Mouse (Mus musculus) neural tube, embryonic 14.5 days (tissue): Measurements from ENCODE around the gene Sos2. TPM values are rescaled to one million over a fixed set of nuclear protein-coding genes. Genes with fewer than 3 reads are reported as not detected.
A peak's percentile ranks its signal among the peaks of the same experiment; 100 is the strongest.
"Not testable (repeated sequence)": the region's sequence is repeated elsewhere in the genome, so short reads cannot be mapped to it uniquely, and the experiment has no call there.

Source experiments
- ATAC-seq: fragments of 200-750 bp; cut with Nextera tagmentation; 2 replicates; pipeline ENCODE4 v1.8.0; 2017; ENCODE audit warnings: low read depth, mild to moderate bottlenecking, moderate TSS enrichment, moderate library complexity
- H3K27ac ChIP-seq: fragments of 300-500 bp; sonication (generic); 2 replicates; pipeline ENCODE4 v1.5.1; 2014; ENCODE audit warnings: low read depth, mild to moderate bottlenecking, control low read depth, low read length, moderate library complexity, mixed read lengths
- H3K27me3 ChIP-seq: fragments of 300-500 bp; sonication (generic); 2 replicates; pipeline ENCODE4 v1.6.1; 2014; ENCODE audit warnings: low read length; ENCODE audit not compliant: control insufficient read depth, insufficient read depth
- H3K36me3 ChIP-seq: fragments of 300-500 bp; sonication (generic); 2 replicates; pipeline ENCODE4 v1.6.1; 2014; ENCODE audit warnings: low read length, mixed read lengths; ENCODE audit not compliant: control insufficient read depth, insufficient read depth
- H3K4me1 ChIP-seq: fragments of 300-500 bp; sonication (generic); 2 replicates; pipeline ENCODE4 v1.6.1; 2014; ENCODE audit warnings: low read length; ENCODE audit not compliant: control insufficient read depth, insufficient read depth
- H3K4me2 ChIP-seq: fragments of 300-500 bp; sonication (generic); 2 replicates; pipeline ENCODE4 v1.6.1; 2014; ENCODE audit warnings: mild to moderate bottlenecking, low read depth, low read length, control low read depth
- H3K4me3 ChIP-seq: fragments of 300-500 bp; sonication (generic); 2 replicates; pipeline ENCODE4 v1.5.1; 2014; ENCODE audit warnings: low read depth, low read length, control low read depth, mixed read lengths
- H3K9ac ChIP-seq: fragments of 300-500 bp; sonication (generic); replicated peaks from 2 replicates; pipeline ENCODE4 v1.6.1; 2014; ENCODE audit warnings: low read depth, mild to moderate bottlenecking, control low read depth, low read length, mixed read lengths
- H3K9me3 ChIP-seq: fragments of 300-500 bp; sonication (generic); 2 replicates; pipeline ENCODE4 v1.6.1; 2016; ENCODE audit warnings: low read length; ENCODE audit not compliant: control insufficient read depth
- WGBS: fragments of 180-500 bp; shearing (Covaris S2); extraction: QIAGEN DNeasy Blood & Tissue Kit; methylation state at CpG from one replicate; pipeline ENCODE4 v1.1.7; 2014; 5-methylcytosine and 5-hydroxymethylcytosine counted together
- polyA plus RNA-seq: library from polyadenylated mRNA; unstranded; fragments of >200 nt; fragmentation: Nextera tagmentation; extraction: Ambion mirVana; gene quantifications from 2 replicates; pipeline ENCODE4 v1.2.1, GENCODE M21; 2014

Sos2 gene
- polyA plus RNA-seq, 1 experiment from 2014 or later, result 18.1 TPM

DNA sequence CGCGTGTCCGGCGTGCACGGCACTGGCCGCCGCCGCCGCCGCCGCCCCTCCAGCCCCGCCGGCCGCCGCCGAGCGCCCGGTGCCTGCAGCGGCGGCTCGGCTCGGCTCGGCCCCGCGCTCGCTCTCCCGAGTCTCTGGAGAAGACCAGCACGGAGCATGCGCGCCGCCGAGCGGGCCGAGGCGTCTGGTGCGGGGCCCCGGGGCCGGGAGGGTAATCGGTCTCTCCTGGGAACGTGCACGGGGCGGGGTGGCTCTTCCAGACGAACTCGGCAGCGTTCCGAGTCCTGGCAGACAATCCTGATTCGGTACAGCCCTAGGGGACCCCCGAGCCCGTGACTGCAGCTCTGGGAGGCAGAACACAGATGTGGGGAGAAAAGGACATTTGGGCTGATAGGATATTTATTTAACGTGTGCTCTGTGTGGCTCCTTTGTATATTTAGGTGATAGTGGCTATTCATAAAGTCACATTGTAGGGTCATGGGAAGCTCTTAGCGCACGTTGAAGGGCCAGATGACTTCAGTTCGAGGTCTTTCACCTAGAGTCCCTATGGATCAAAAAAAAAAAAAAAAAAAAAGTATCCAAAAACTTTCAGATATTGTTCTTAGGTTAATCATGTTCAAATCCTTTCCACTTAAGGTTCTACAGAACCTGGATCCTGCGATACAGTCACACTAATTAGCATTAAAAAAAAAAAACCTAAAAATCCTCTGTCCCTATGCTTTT lies 574 bp upstream of the Sos2 start:
- Histone ChIP-seq H3K4me3 (peak overlapping the region; percentile 97), H3K9ac (peak overlapping the region; percentile 95), H3K27ac (peak overlapping the region; percentile 98), H3K27me3 (no peaks in the 10 kb centered on the region), H3K4me1 (peaks cover 10% of the 10 kb centered on the region), H3K36me3 (no peaks in the 10 kb centered on the region), H3K4me2 (peak overlapping the region; percentile 51), H3K9me3 (no peaks in the 10 kb centered on the region)
- WGBS, result under 1% methylated on average over 43 of the region's 54 CpGs
- ATAC-seq, result peak; percentile 92

- Histone ChIP-seq H3K4me3 (peak overlapping the region; percentile 97), H3K9ac (peak overlapping the region; percentile 95), H3K4me2 (peak overlapping the region; percentile 51), H3K36me3 (no peaks in the 10 kb centered on the region), H3K4me1 (peaks cover 10% of the 10 kb centered on the region), H3K9me3 (no peaks in the 10 kb centered on the region), H3K27ac (peak overlapping the region; percentile 98), H3K27me3 (no peaks in the 10 kb centered on the region)
- no peak; the same call in 1 of the 2 replicates for ATAC-seq
- WGBS, result under 1% methylated on average over 56 of the region's 56 CpGs
Measured at GRCm38 (mm10) chr12:69680635-69681565, 752 bp downstream of the Sos2 start.

GRCm38 (mm10) chr12:69676157-69676556 lies 5.5 kb downstream of the Sos2 start:
- Histone ChIP-seq H3K36me3 (no peaks in the 10 kb centered on the region), H3K4me1 (peaks cover 14% of the 10 kb centered on the region), H3K9me3 (no peaks in the 10 kb centered on the region), H3K9ac (no peak overlapping the region), H3K4me2 (no peak overlapping the region), H3K27ac (no peak overlapping the region), H3K4me3 (no peak overlapping the region), H3K27me3 (no peaks in the 10 kb centered on the region)
- no peak for ATAC-seq
- 98% methylated on average over 4 of the region's 4 CpGs for whole genome bisulfite sequencing

- Histone ChIP-seq H3K27me3 (no peaks in the 10 kb centered on the region), H3K4me3 (no peak overlapping the region), H3K4me1 (peaks cover 7% of the 10 kb centered on the region), H3K4me2 (no peak overlapping the region), H3K36me3 (no peaks in the 10 kb centered on the region), H3K9ac (no peak overlapping the region), H3K9me3 (no peaks in the 10 kb centered on the region), H3K27ac (no peak overlapping the region)
- no peak for ATAC-seq
- 83% methylated on average over 10 of the region's 10 CpGs for WGBS
Measured at GRCm38 (mm10) chr12:69674576-69675537, 6.8 kb downstream of the Sos2 start.

DNA sequence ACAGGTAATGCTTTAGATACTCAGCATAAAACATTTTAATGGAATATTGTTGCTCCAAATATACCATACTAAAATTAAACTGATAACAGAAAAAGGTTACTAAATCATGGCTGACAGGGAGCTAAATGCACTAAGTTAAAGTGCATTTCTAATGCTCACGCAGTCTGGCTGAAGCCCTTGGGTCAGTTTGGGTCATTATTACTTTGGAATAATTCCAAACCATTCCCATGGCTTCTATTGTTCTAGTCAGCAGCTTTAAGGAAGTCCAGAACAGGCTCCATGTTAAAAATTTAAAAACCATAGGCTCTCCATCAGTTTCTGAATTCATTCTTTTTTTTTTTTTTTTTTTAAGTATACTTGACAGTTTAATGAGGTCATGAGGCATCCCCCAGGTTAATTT lies 7.5 kb downstream of the Sos2 start:
- H3K4me3 ChIP-seq, result no peak overlapping the region
- no peak overlapping the region for H3K27ac ChIP-seq
- peaks cover 4% of the 10 kb centered on the region; the same call in 1 of the 2 replicates for H3K4me1 ChIP-seq
- ATAC-seq, result no peak
- 37% methylated on average over 1 of the region's 1 CpGs for WGBS
- no peak overlapping the region for H3K9ac ChIP-seq
- no peaks in the 10 kb centered on the region for H3K36me3 ChIP-seq
- H3K9me3 ChIP-seq, result no peaks in the 10 kb centered on the region
- H3K4me2 ChIP-seq, result no peak overlapping the region
- H3K27me3 ChIP-seq, result no peaks in the 10 kb centered on the region

DNA sequence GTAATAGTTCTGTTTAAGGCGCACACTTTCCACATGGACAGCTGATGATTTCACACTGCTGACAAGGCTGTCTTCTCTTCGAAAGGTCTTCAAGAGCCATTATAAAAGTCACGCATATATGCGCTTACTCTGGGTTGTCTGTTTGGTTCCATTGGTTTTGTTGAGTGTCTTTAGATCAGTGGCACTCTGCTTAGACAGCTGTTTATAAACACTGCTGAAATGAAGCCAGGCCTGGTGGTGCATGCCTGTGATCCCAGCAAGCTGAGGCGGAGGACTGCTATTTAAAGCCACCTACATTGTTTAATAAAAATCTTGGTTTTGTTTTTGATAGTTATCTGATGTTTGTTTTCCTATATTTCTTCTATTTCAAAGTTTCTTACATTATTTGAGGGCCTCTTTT lies 14.9 kb downstream of the Sos2 start:
- H3K4me2 ChIP-seq, result no peak overlapping the region
- WGBS, result 97% methylated on average over 5 of the region's 5 CpGs

GRCm38 (mm10) chr12:69661658-69662057 lies 20.0 kb downstream of the Sos2 start:
- H3K4me2 ChIP-seq, result no peak overlapping the region
- no peaks in the 10 kb centered on the region for H3K9me3 ChIP-seq
- H3K9ac ChIP-seq, result no peak overlapping the region
- 95% methylated on average over 5 of the region's 5 CpGs for WGBS
- H3K4me3 ChIP-seq, result no peak overlapping the region
- no peaks in the 10 kb centered on the region for H3K4me1 ChIP-seq
- no peak for ATAC-seq
- H3K27ac ChIP-seq, result no peak overlapping the region
- no peaks in the 10 kb centered on the region for H3K27me3 ChIP-seq
- H3K36me3 ChIP-seq, result no peaks in the 10 kb centered on the region

More for the DNA sequence above, 14.9 kb downstream of the Sos2 start:
- Histone ChIP-seq H3K9ac (no peak overlapping the region), H3K9me3 (no peaks in the 10 kb centered on the region), H3K27ac (no peak overlapping the region), H3K4me1 (no peaks in the 10 kb centered on the region), H3K36me3 (no peaks in the 10 kb centered on the region), H3K4me3 (no peak overlapping the region), H3K27me3 (no peaks in the 10 kb centered on the region)
- no peak for ATAC-seq

GRCm38 (mm10) chr12:69653973-69654372 lies 27.7 kb downstream of the Sos2 start:
- H3K27me3 ChIP-seq, H3K4me3 ChIP-seq, H3K4me1 ChIP-seq, H3K4me2 ChIP-seq, H3K9ac ChIP-seq, H3K9me3 ChIP-seq, H3K27ac ChIP-seq, H3K36me3 ChIP-seq: not testable (repeated sequence)
- ATAC-seq, result peak; percentile 82
